Mouse (Mus musculus) stomach, embryonic 16.5 days (tissue): ENCODE measurements at regions not wholly inside any gene's neighbourhood (a gene's known extent, or its start where the extent isn't known, plus 50 kb on each side); places are given as distances from the start of the nearest gene placed in this dataset.

Experiments
- ATAC-seq: fragments of 200-750 bp; cut with Nextera tagmentation; 2 replicates; pipeline ENCODE4 v1.8.0; 2017; ENCODE audit warnings: moderate number of reproducible peaks, moderate TSS enrichment; ENCODE audit not compliant: insufficient read depth, low FRiP score
- H3K27ac ChIP-seq: fragments of 300-500 bp; sonication (generic); 2 replicates; pipeline ENCODE4 v1.5.1; 2014; ENCODE audit warnings: low read length
- H3K27me3 ChIP-seq: fragments of 300-500 bp; sonication (generic); 2 replicates; pipeline ENCODE4 v1.6.1; 2014; ENCODE audit warnings: low read length, control low read depth, mixed read lengths; ENCODE audit not compliant: control insufficient read depth, insufficient read depth
- H3K36me3 ChIP-seq: fragments of 300-500 bp; sonication (generic); 2 replicates; pipeline ENCODE4 v1.6.1; 2014; ENCODE audit warnings: low read length; ENCODE audit not compliant: control insufficient read depth, insufficient read depth
- H3K4me1 ChIP-seq: fragments of 300-500 bp; sonication (generic); 2 replicates; pipeline ENCODE4 v1.6.1; 2014; ENCODE audit warnings: low read length, control low read depth, mixed read lengths; ENCODE audit not compliant: control insufficient read depth, insufficient read depth
- H3K4me2 ChIP-seq: fragments of 300-500 bp; sonication (generic); 2 replicates; pipeline ENCODE4 v1.6.1; 2014; ENCODE audit warnings: low read depth, low read length, mixed read lengths
- H3K4me3 ChIP-seq: fragments of 300-500 bp; sonication (generic); replicated peaks from 2 replicates; pipeline ENCODE4 v1.5.1; 2014; ENCODE audit warnings: mild to moderate bottlenecking, low read length
- H3K9ac ChIP-seq: fragments of 300-500 bp; sonication (generic); 2 replicates; pipeline ENCODE4 v1.6.1; 2014; ENCODE audit warnings: low read length
- H3K9me3 ChIP-seq: fragments of 300-500 bp; sonication (generic); replicated peaks from 2 replicates; pipeline ENCODE4 v1.6.1; 2016; ENCODE audit warnings: low read length, control low read depth; ENCODE audit not compliant: control insufficient read depth
- WGBS: fragments of 180-500 bp; shearing (Covaris S2); extraction: QIAGEN DNeasy Blood & Tissue Kit; methylation state at CpG from one replicate; pipeline ENCODE4 v1.1.7; 2014; 5-methylcytosine and 5-hydroxymethylcytosine counted together

- peaks cover 6% of the 10 kb centered on the region; the same call in 1 of the 2 replicates for H3K4me1 ChIP-seq
- no peak overlapping the region for H3K27ac ChIP-seq
- no peak overlapping the region for H3K9ac ChIP-seq
- no peaks in the 10 kb centered on the region for H3K36me3 ChIP-seq
- no peak overlapping the region for H3K4me3 ChIP-seq
- WGBS: 65% methylated on average over 2 of the region's 2 CpGs
- no peak overlapping the region for H3K4me2 ChIP-seq
- no peaks in the 10 kb centered on the region for H3K9me3 ChIP-seq
- ATAC-seq: no peak
- peaks cover 8% of the 10 kb centered on the region for H3K27me3 ChIP-seq
These were observed 53.1 kb upstream of the Lbx1 start for GRCm38 (mm10) chr19:45288722-45289121.

DNA sequence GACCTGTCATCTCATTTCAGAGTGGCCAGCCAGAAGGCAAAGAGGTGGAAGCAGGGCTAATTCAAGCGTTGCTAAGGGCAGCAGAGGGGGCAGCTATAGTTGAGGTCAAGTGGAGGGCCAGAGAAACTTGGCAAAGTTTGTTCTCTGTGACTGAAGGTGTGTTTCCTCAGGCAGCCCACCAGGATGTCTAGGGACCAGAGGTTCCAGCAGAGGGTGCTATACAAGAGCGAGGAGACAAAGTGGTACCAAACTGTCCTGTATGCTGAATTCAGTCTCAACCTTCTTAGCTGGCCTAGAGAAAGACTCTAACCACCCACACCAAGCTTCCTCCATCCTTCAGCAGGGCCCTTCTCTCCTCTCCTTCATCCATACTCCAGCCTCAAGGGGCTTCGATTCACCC is 62.2 kb upstream of the Lbx1 start:
- no peak overlapping the region for H3K27ac ChIP-seq
- no peak for ATAC-seq
- no peak overlapping the region for H3K4me3 ChIP-seq
- no peak overlapping the region for H3K4me2 ChIP-seq
- WGBS: 32% methylated on average over 3 of the region's 3 CpGs
- no peaks in the 10 kb centered on the region for H3K9me3 ChIP-seq
- peaks cover 24% of the 10 kb centered on the region for H3K27me3 ChIP-seq
- peaks cover 16% of the 10 kb centered on the region for H3K4me1 ChIP-seq
- H3K36me3 ChIP-seq: no peaks in the 10 kb centered on the region
- H3K9ac ChIP-seq: no peak overlapping the region

DNA sequence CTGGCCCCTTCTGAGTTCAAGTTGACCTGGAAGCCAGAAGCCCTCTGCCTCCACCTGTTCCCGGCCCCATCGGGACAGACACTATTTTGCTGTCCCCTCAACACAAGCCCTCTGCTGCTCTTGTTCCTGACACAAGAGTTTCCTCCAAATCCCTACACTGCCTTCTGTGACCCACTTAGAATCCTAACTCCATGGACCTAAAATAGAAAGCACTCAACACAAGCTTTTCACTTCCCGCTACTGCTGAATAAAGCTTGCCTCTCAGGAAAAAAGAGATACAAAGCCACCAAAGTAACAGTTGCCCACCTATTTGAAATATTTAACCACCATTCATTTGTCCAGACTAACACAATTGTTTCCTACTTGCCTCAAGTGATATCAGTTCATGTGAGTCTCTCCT is 63.7 kb upstream of the Lbx1 start:
- Histone ChIP-seq H3K9ac (no peak overlapping the region), H3K4me3 (no peak overlapping the region), H3K4me1 (peaks cover 10% of the 10 kb centered on the region), H3K9me3 (no peaks in the 10 kb centered on the region), H3K4me2 (no peak overlapping the region), H3K36me3 (no peaks in the 10 kb centered on the region), H3K27me3 (peaks cover 24% of the 10 kb centered on the region), H3K27ac (no peak overlapping the region)
- no peak for ATAC-seq
- WGBS: 73% methylated on average over 3 of the region's 3 CpGs

GRCm38 (mm10) chr19:45299768-45300167 is 63.8 kb upstream of the Btrc start:
- Histone ChIP-seq H3K4me2 (no peak overlapping the region), H3K9me3 (no peaks in the 10 kb centered on the region), H3K9ac (no peak overlapping the region), H3K27ac (no peak overlapping the region), H3K4me3 (no peak overlapping the region), H3K36me3 (no peaks in the 10 kb centered on the region), H3K27me3 (peaks cover 28% of the 10 kb centered on the region), H3K4me1 (peaks cover 7% of the 10 kb centered on the region)
- WGBS: 55% methylated on average over 5 of the region's 5 CpGs
- no peak for ATAC-seq

DNA sequence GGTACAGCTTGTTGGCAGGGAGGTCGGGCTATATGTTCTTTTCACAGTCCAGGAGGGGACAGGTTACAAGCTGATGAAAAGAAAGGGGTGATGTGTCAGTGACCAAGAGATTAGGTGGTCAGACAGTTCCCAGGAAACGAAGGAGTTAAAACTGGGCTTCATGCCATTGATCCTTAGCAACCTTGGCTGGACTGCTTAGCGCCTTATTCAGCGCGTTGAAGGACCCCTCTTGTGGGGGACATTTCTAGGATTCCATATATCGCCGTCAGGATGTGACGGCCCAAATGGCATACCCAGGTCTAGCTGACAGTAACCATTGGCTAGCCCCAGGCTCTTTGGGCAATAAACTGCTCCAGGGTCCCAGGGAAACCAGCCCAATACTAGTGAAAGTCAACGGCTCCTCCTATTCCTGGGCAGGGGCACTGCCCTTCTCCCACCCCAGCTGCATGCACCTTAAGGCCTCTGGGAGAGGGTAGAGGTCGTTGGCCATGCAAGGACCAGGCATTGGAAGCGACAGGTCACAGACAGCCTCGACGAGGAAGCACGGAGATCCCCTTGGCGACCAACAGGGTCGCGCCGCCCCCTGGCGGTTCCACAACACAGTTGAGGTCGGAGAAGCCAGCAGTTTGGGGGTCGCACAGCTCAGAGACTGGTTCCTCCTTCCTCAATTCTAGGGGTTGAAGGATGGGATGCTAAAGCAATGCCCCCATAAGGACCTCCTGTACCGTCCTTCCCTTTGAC is 62.7 kb upstream of the Btrc start:
- Histone ChIP-seq H3K4me1 (no peaks in the 10 kb centered on the region), H3K9me3 (no peaks in the 10 kb centered on the region), H3K36me3 (no peaks in the 10 kb centered on the region), H3K9ac (peak overlapping the region; percentile 73; the same call in 1 of the 2 replicates), H3K27me3 (peaks cover 31% of the 10 kb centered on the region), H3K4me3 (peak overlapping the region; percentile 62), H3K4me2 (peak overlapping the region; percentile 93), H3K27ac (no peak overlapping the region)
- ATAC-seq: 0 out of 2 replicates have a peak, but pooled peaks have one; percentile 23
- WGBS: 3% methylated on average over 22 of the region's 22 CpGs

DNA sequence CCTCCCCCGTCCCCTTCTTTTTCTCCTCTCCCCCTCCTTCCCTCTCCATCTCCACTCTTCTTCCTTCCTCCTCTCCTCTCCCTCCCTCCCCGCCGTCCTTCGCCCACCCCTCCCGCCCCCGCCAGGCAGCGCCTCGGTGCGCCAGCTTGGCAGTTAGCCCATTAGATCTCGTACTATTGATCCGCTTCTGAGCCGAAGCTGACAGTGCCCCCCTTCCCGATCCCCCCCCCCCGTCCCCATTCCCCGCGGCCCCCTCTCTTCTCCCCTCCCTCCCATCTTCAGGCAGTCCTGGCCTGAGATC is 62.2 kb upstream of the Btrc start:
- peaks cover 31% of the 10 kb centered on the region for H3K27me3 ChIP-seq
- H3K9ac ChIP-seq: peak overlapping the region; percentile 73
- no peak overlapping the region for H3K27ac ChIP-seq
- no peaks in the 10 kb centered on the region for H3K4me1 ChIP-seq
- no peaks in the 10 kb centered on the region for H3K36me3 ChIP-seq
- 2% methylated on average over 15 of the region's 16 CpGs for whole genome bisulfite sequencing
- peak overlapping the region; percentile 62 for H3K4me3 ChIP-seq
- no peaks in the 10 kb centered on the region for H3K9me3 ChIP-seq
- ATAC-seq: 0 out of 2 replicates have a peak, but pooled peaks have one; percentile 2
- peak overlapping the region; percentile 93 for H3K4me2 ChIP-seq

DNA sequence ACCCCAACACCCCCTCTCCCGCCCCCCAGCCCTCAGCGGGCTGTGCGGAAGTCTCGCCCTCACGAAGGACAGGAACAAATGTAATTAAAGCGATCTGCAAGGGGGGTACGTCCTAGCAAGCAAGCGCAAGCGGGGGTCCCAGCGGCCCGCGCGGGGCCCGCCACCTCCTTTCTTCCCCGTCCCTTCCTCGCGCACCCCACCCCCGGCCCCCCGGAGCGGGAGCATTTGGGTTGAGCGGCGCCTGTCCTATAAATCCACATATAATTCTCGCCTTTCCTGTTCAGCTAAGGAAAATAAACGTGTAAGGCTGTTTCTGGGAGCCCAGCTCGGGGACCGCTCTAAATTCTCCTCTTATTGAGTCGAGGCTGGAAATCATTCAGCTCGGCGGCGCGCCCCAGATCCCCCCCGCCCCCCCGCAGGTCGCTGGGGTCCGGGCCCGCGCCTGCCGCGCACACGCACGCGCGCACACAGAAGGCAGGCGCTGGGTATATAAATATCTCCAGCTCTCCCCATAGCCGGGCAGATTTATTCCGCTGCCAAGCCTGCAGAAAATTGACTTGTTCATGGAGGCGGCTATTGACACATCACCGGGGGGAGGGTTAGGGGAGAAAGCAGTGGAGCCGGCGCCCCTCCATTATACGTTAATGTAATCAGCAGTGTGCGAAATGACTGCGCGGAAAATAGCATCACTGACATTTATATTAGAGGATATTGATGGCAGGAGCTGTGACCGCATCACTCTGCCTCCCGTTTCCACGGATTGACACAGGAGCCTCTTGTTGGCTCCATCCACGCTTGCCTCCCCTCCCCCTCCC is 61.6 kb upstream of the Btrc start:
- Histone ChIP-seq H3K4me1 (no peaks in the 10 kb centered on the region), H3K4me2 (peak overlapping the region; percentile 93), H3K36me3 (no peaks in the 10 kb centered on the region), H3K27me3 (peaks cover 30% of the 10 kb centered on the region), H3K9ac (peak overlapping the region; percentile 73), H3K27ac (peak overlapping the region; percentile 50), H3K4me3 (peak overlapping the region; percentile 62), H3K9me3 (no peaks in the 10 kb centered on the region)
- peak; percentile 63; the same call in 1 of the 2 replicates for ATAC-seq
- under 1% methylated on average over 57 of the region's 58 CpGs for WGBS

- Histone ChIP-seq H3K27ac (peak overlapping the region; percentile 50; the same call in 1 of the 2 replicates), H3K36me3 (no peaks in the 10 kb centered on the region), H3K9ac (peak overlapping the region; percentile 73), H3K4me2 (peak overlapping the region; percentile 93), H3K27me3 (peaks cover 26% of the 10 kb centered on the region), H3K4me3 (peak overlapping the region; percentile 62), H3K4me1 (no peaks in the 10 kb centered on the region), H3K9me3 (no peaks in the 10 kb centered on the region)
- ATAC-seq: peak; percentile 43; the same call in 1 of the 2 replicates
- WGBS: 12% methylated on average over 16 of the region's 16 CpGs
These were observed 60.8 kb upstream of the Btrc start for GRCm38 (mm10) chr19:45302548-45303241.

- Histone ChIP-seq H3K27ac (no peak overlapping the region), H3K4me2 (no peak overlapping the region), H3K27me3 (peaks cover 19% of the 10 kb centered on the region), H3K4me1 (no peaks in the 10 kb centered on the region), H3K9me3 (no peaks in the 10 kb centered on the region), H3K9ac (no peak overlapping the region), H3K36me3 (no peaks in the 10 kb centered on the region), H3K4me3 (no peak overlapping the region)
- ATAC-seq: no peak
- WGBS: 9% methylated on average over 8 of the region's 8 CpGs
These were observed 59.0 kb upstream of the Btrc start for GRCm38 (mm10) chr19:45304538-45304937.
